Mouse (Mus musculus) lung, embryonic 16.5 days (tissue): ENCODE measurements around the gene Gm49336. TPM values are rescaled to one million over a fixed set of nuclear protein-coding genes. Genes with fewer than 3 reads are reported as not detected.
A peak's percentile ranks its signal among the peaks of the same experiment; 100 is the strongest.

Experiments
- ATAC-seq: fragments of 200-750 bp; cut with Nextera tagmentation; 2 replicates; pipeline ENCODE4 v1.8.0; 2017; ENCODE audit warnings: low read depth, mild to moderate bottlenecking, moderate library complexity
- H3K27ac ChIP-seq: fragments of 300-500 bp; sonication (generic); 2 replicates; pipeline ENCODE4 v1.5.1; 2014; ENCODE audit warnings: mild to moderate bottlenecking, control low read depth, low read length
- H3K27me3 ChIP-seq: fragments of 300-500 bp; sonication (generic); 2 replicates; pipeline ENCODE4 v1.6.1; 2014; ENCODE audit warnings: low read depth, low read length, mixed read lengths; ENCODE audit not compliant: control insufficient read depth, insufficient read depth
- H3K36me3 ChIP-seq: fragments of 300-500 bp; sonication (generic); 2 replicates; pipeline ENCODE4 v1.6.1; 2014; ENCODE audit warnings: low read length; ENCODE audit not compliant: control insufficient read depth, insufficient read depth
- H3K4me1 ChIP-seq: fragments of 300-500 bp; sonication (generic); replicated peaks from 2 replicates; pipeline ENCODE4 v1.6.1; 2014; ENCODE audit warnings: low read length, mixed read lengths; ENCODE audit not compliant: control insufficient read depth, insufficient read depth
- H3K4me2 ChIP-seq: fragments of 300-500 bp; sonication (generic); 2 replicates; pipeline ENCODE4 v1.6.1; 2014; ENCODE audit warnings: low read depth, low read length, control low read depth
- H3K4me3 ChIP-seq: fragments of 300-500 bp; sonication (generic); 2 replicates; pipeline ENCODE4 v1.5.1; 2014; ENCODE audit warnings: mild to moderate bottlenecking, low read length, control low read depth
- H3K9ac ChIP-seq: fragments of 300-500 bp; sonication (generic); 2 replicates; pipeline ENCODE4 v1.6.1; 2014; ENCODE audit warnings: low read length, control low read depth
- H3K9me3 ChIP-seq: fragments of 300-500 bp; sonication (generic); 2 replicates; pipeline ENCODE4 v1.6.1; 2016; ENCODE audit warnings: low read length; ENCODE audit not compliant: control insufficient read depth
- WGBS: fragments of 180-500 bp; shearing (Covaris S2); extraction: QIAGEN DNeasy Blood & Tissue Kit; methylation state at CpG from one replicate; pipeline ENCODE4 v1.1.7; 2014; 5-methylcytosine and 5-hydroxymethylcytosine counted together
- polyA plus RNA-seq: library from polyadenylated mRNA; unstranded; fragments of >200 nt; fragmentation: Nextera tagmentation; extraction: Ambion mirVana; gene quantifications from 2 replicates; pipeline ENCODE4 v1.2.1, GENCODE M21; 2015

Gm49336 gene
- polyA plus RNA-seq, result 46.5 and 48.8 TPM in 2 replicates

GRCm38 (mm10) chr14:60251281-60252003, at the start of gene Gm49336, which contains the start of gene Nupl1:
Gm49336 (minus strand) TSS chr14:60251507.
Nupl1 (minus strand) TSS chr14:60251431.
- Histone ChIP-seq H3K4me3 (peak within 1 kb of the TSS; percentile 99), H3K9me3 (no peaks in the 10 kb centered on the region), H3K4me1 (peaks cover 10% of the 10 kb centered on the region), H3K36me3 (no peaks in the 10 kb centered on the region), H3K27me3 (no peaks in the 10 kb centered on the region), H3K27ac (peak within 1 kb of the TSS; percentile 90), H3K4me2 (peak within 1 kb of the TSS; percentile 84), H3K9ac (peak within 1 kb of the TSS; percentile 99)
- peak; percentile 100 for ATAC-seq
- under 1% methylated on average over 62 of the region's 62 CpGs for WGBS

- Histone ChIP-seq H3K9ac (no peak overlapping the region), H3K4me2 (no peak overlapping the region), H3K4me1 (no peaks in the 10 kb centered on the region; the same call in 1 of the 2 replicates), H3K36me3 (peaks cover 7% of the 10 kb centered on the region), H3K27me3 (no peaks in the 10 kb centered on the region), H3K4me3 (no peak overlapping the region), H3K9me3 (no peaks in the 10 kb centered on the region), H3K27ac (no peak overlapping the region)
- WGBS, result 63% methylated on average over 6 of the region's 6 CpGs
- no peak for ATAC-seq
Observed at GRCm38 (mm10) chr14:60301024-60301423, 49.7 kb upstream of the Gm49336 start.

DNA sequence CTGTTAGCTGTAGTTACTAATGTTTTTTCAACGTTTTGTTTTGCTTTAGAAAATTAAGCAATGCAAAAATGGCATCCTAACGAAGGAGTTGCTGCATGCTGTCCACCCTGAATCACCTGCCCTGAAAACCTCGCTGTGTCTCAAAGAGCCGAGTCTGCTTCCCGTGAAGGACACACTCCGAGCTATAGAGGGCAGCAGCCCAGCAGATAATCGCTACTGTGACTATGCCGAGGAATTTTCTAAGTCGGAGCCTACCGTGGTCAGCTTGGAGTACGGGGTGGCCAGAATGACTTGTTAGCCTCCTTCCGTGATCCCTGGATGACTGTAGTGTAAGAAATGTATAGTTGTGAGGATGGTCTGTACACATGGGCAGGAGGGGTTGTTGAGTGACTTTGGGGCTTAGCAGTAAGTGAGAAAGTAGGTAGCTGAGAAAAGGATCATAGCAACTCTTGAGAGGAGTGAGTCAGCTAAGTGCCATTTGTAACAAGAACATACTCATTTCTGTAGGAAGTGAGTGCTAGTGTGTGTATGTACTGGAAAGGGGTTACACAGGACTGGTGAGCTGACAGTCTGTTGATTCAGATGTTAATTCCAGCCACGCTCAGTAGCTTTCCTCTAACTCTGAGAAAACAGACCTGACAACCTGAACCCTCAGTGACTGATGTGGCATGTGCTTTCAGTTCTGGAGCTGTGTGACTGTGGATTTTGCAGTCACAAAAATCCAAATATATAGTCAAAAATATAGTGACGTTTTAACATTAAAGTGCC, 49.1 kb upstream of the Gm49336 start:
- no peak for ATAC-seq
- no peaks in the 10 kb centered on the region; the same call in 1 of the 2 replicates for H3K4me1 ChIP-seq
- whole genome bisulfite sequencing, result 70% methylated on average over 14 of the region's 14 CpGs
- no peaks in the 10 kb centered on the region for H3K27me3 ChIP-seq
- H3K4me2 ChIP-seq, result no peak overlapping the region
- no peak overlapping the region for H3K9ac ChIP-seq
- no peak overlapping the region for H3K27ac ChIP-seq
- H3K36me3 ChIP-seq, result peaks cover 7% of the 10 kb centered on the region
- no peaks in the 10 kb centered on the region for H3K9me3 ChIP-seq
- no peak overlapping the region for H3K4me3 ChIP-seq

DNA sequence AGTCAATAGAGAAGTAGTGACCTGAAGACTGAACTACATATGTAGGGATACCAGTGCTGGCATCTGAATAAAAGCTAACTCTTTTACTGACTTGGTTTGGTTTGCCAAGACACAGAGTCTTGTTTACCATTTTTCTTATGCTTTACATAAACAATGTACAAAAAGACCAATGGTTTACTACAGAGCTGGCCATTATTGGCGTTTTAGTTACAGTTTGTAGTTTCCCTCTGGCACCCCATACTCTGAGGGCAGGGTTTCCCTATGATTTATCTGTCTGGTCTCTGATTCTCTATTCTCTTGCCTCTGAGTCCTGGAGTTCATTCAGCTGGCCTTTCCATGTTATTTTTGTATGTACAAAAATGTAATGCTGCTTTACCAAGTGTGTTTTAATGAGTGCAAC, 44.2 kb upstream of the Gm49336 start:
- WGBS, result 43% methylated on average over 1 of the region's 1 CpGs
- peaks cover 10% of the 10 kb centered on the region for H3K36me3 ChIP-seq
- ATAC-seq, result peak; percentile 87

GRCm38 (mm10) chr14:60290363-60290762, 39.1 kb upstream of the Gm49336 start:
- ATAC-seq, result no peak
- Histone ChIP-seq H3K4me3 (no peak overlapping the region), H3K36me3 (peaks cover 2% of the 10 kb centered on the region), H3K9ac (no peak overlapping the region), H3K27me3 (no peaks in the 10 kb centered on the region), H3K4me2 (no peak overlapping the region), H3K4me1 (no peaks in the 10 kb centered on the region; the same call in 1 of the 2 replicates), H3K9me3 (no peaks in the 10 kb centered on the region), H3K27ac (no peak overlapping the region)
- WGBS, result 83% methylated on average over 4 of the region's 4 CpGs

More for the DNA sequence above, 44.2 kb upstream of the Gm49336 start:
- H3K4me3 ChIP-seq, result no peak overlapping the region
- no peaks in the 10 kb centered on the region for H3K9me3 ChIP-seq
- no peak overlapping the region for H3K27ac ChIP-seq
- H3K4me1 ChIP-seq, result no peaks in the 10 kb centered on the region; the same call in 1 of the 2 replicates
- H3K4me2 ChIP-seq, result no peak overlapping the region
- H3K27me3 ChIP-seq, result no peaks in the 10 kb centered on the region
- no peak overlapping the region for H3K9ac ChIP-seq

DNA sequence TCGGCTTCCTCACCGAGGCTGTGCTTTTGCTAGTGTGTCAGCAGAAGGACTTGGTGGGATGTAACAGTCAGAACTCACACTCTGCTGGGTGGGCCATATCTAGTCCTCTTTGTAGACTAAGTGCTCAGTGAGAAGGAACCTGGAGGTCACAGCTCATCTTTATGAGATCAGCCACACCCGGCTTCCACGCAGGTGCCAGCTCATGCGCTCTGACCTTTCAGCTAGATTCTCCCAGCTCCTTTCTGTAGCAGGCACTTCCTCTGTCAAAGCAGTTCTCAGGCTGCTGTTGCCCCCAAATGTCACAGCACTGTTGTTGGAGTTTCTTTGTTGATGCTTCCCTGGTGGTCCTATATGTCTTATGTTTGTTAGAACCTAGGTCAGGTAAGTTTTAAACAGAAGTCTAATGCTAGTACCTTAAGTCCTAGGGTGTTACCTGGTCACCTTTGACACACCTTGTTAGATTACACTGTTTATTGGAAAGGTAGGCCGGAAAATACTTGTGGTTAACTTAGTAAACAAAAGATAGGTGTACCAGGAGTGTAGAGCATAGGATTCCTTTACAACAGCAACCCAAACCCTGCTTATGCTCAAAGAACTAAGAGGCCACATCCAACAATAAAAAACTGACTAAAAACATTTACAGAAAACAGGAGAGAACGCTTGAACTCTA, 35.0 kb upstream of the Gm49336 start:
- Histone ChIP-seq H3K27me3 (no peaks in the 10 kb centered on the region), H3K4me1 (no peaks in the 10 kb centered on the region), H3K4me2 (no peak overlapping the region), H3K27ac (no peak overlapping the region), H3K4me3 (no peak overlapping the region), H3K9me3 (no peaks in the 10 kb centered on the region), H3K9ac (no peak overlapping the region), H3K36me3 (peaks cover 9% of the 10 kb centered on the region)
- 84% methylated on average over 7 of the region's 7 CpGs for WGBS
- no peak for ATAC-seq

- H3K4me2 ChIP-seq, result no peak overlapping the region
- 74% methylated on average over 7 of the region's 7 CpGs for WGBS
- H3K27me3 ChIP-seq, result no peaks in the 10 kb centered on the region
- H3K27ac ChIP-seq, result no peak overlapping the region
- H3K9me3 ChIP-seq, result no peaks in the 10 kb centered on the region
- no peak overlapping the region for H3K4me3 ChIP-seq
- H3K9ac ChIP-seq, result no peak overlapping the region
- H3K4me1 ChIP-seq, result no peaks in the 10 kb centered on the region
- peak; percentile 31; the same call in 1 of the 2 replicates for ATAC-seq
- no peaks in the 10 kb centered on the region for H3K36me3 ChIP-seq
Observed at GRCm38 (mm10) chr14:60275301-60276276, 24.3 kb upstream of the Gm49336 start.

- H3K4me1 ChIP-seq, result no peaks in the 10 kb centered on the region
- no peaks in the 10 kb centered on the region for H3K36me3 ChIP-seq
- no peaks in the 10 kb centered on the region for H3K9me3 ChIP-seq
- H3K27me3 ChIP-seq, result no peaks in the 10 kb centered on the region
- H3K27ac ChIP-seq, result no peak overlapping the region
- no peak overlapping the region for H3K4me3 ChIP-seq
- no peak overlapping the region for H3K4me2 ChIP-seq
- no peak overlapping the region for H3K9ac ChIP-seq
- no peak for ATAC-seq
- WGBS, result 73% methylated on average over 6 of the region's 6 CpGs
Observed at GRCm38 (mm10) chr14:60273346-60273745, 22.0 kb upstream of the Gm49336 start.
